Mouse (Mus musculus): ENCODE results near the gene Zfp319. TPM values are rescaled to one million over a fixed set of nuclear protein-coding genes. Genes with fewer than 3 reads are reported as not detected.

The Zfp319 gene
- polyA plus RNA-seq, 1 experiment from 2014 or later = 12.8 TPM

DNA sequence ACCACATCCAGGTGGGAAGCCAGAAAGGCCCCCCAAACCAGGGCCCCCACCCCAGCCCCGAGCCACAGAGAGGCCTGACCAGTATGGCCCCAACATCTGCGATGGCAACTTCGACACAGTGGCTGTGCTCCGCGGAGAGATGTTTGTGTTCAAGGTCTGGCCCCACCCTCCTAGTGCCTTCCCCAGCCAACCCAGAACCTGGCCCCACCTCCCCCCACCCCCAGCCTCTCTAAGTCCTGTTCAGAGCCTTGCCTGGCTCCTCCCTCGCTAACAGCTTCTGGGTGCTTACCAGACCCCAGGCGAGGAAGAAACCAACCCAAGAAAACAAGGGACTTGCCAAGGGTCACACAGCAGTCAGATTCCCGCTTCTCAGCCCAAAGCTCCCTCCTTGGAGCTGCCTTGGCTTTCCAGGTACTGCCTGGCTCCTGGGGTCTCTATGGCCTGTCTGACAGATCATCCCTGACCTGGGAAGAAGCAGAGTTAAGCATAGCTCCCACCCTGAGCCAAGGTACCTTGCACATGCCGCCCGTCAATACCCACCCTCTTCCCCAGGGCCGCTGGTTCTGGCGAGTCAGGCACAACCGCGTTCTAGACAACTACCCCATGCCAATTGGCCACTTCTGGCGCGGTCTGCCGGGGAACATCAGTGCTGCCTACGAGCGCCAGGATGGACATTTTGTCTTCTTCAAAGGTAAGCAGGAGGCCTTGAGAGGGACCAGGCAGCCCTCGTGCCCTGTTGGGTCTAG lies 38.0 kb upstream of the Zfp319 start:
- WGBS = 60% methylated on average over 20 of the region's 20 CpGs
- ATAC-seq (ENCODE audit: low read depth) = no peak
- no peak overlapping the region for H3K9ac ChIP-seq (replicated peaks; ENCODE audit: low read depth, low read length)

DNA sequence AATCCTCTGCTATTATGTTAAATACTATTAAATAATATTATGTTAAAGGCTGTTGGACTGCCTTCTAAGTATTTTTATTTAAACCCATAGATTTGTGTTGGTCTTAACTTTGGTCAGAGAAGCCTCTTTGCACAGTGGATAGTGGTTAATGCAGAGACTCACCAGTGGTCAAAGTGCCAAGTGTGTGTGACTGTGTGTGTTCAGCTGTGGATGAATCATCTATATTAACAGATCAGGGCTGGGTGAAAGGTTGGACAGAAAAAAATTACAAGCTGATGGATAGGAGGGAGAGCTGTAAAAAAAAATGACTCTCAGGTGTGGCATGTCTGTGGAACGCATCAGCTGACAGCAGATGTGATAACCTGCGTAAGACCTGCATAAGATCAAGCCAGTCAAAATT lies 32.1 kb upstream of the Zfp319 start:
- Histone ChIP-seq H3K9me3 (ENCODE audit: control insufficient read depth, low read length) (no peaks in the 10 kb centered on the region), H3K4me1 (ENCODE audit: control insufficient read depth, insufficient read depth, low read length) (peaks cover 13% of the 10 kb centered on the region), H3K27ac (ENCODE audit: low read depth, low read length) (no peak overlapping the region), H3K36me3 (ENCODE audit: control insufficient read depth, insufficient read depth, low read length) (no peaks in the 10 kb centered on the region; the same call in 1 of the 2 replicates), H3K4me3 (ENCODE audit: low read depth, low read length) (no peak overlapping the region), H3K27me3 (ENCODE audit: control insufficient read depth, insufficient read depth, low read length) (no peaks in the 10 kb centered on the region), H3K9ac (replicated peaks; ENCODE audit: low read depth, low read length) (no peak overlapping the region), H3K4me2 (ENCODE audit: low read depth, low read length) (no peak overlapping the region)
- ATAC-seq (ENCODE audit: low read depth) = no peak
- 97% methylated on average over 2 of the region's 2 CpGs for WGBS

More for the DNA sequence above, 38.0 kb upstream of the Zfp319 start:
- Histone ChIP-seq H3K4me1 (ENCODE audit: control insufficient read depth, insufficient read depth, low read length) (no peaks in the 10 kb centered on the region), H3K4me2 (ENCODE audit: low read depth, low read length) (no peak overlapping the region), H3K36me3 (ENCODE audit: control insufficient read depth, insufficient read depth, low read length) (peaks cover 15% of the 10 kb centered on the region), H3K4me3 (ENCODE audit: low read depth, low read length) (no peak overlapping the region), H3K9me3 (ENCODE audit: control insufficient read depth, low read length) (no peaks in the 10 kb centered on the region), H3K27ac (ENCODE audit: low read depth, low read length) (no peak overlapping the region), H3K27me3 (ENCODE audit: control insufficient read depth, insufficient read depth, low read length) (no peaks in the 10 kb centered on the region)

DNA sequence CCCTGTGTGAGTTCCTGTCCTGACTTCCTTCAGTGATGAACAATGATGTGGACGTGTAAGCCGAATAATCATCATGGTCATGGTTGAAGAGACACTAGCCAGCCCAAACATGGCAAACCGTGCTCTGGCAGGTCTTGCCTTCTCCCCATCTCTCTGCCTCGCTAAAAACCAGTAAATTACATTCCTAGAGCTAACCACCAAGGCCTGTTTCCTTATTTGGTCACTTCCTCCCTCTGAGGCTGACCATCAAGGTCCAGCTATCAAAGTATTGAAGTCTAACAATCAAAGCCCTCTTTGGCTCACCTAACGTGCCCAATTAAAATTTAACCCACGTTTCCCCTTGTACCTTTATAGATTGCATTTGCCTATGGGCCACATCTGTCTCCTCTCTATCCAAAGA lies 30.5 kb upstream of the Zfp319 start:
- WGBS = 77% methylated on average over 6 of the region's 6 CpGs
- Histone ChIP-seq H3K36me3 (ENCODE audit: control insufficient read depth, insufficient read depth, low read length) (no peaks in the 10 kb centered on the region; the same call in 1 of the 2 replicates), H3K9me3 (ENCODE audit: control insufficient read depth, low read length) (no peaks in the 10 kb centered on the region), H3K4me3 (ENCODE audit: low read depth, low read length) (no peak overlapping the region), H3K27me3 (ENCODE audit: control insufficient read depth, insufficient read depth, low read length) (no peaks in the 10 kb centered on the region), H3K4me1 (ENCODE audit: control insufficient read depth, insufficient read depth, low read length) (peaks cover 16% of the 10 kb centered on the region), H3K4me2 (ENCODE audit: low read depth, low read length) (no peak overlapping the region), H3K27ac (ENCODE audit: low read depth, low read length) (no peak overlapping the region), H3K9ac (replicated peaks; ENCODE audit: low read depth, low read length) (no peak overlapping the region)
- no peak for ATAC-seq (ENCODE audit: low read depth)

DNA sequence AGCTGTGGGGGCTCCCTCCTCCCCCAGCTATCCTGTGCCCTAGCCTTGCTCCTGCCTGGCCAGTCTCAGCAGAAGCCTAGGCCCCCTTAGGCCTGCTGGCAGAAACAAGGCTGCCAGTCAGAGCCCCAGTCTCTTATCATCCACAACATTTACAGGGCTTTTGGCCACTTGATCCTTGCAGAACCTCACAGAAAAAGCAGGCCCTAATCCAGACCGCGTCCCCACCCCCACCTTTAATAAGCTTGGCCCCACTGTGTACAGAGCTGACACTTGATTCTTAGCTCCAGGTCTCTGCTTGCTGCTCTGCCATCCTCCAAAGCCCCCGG lies 29.2 kb upstream of the Zfp319 start:
- Histone ChIP-seq H3K36me3 (ENCODE audit: control insufficient read depth, insufficient read depth, low read length) (no peaks in the 10 kb centered on the region), H3K27me3 (ENCODE audit: control insufficient read depth, insufficient read depth, low read length) (no peaks in the 10 kb centered on the region), H3K4me1 (ENCODE audit: control insufficient read depth, insufficient read depth, low read length) (peaks cover 21% of the 10 kb centered on the region), H3K4me2 (ENCODE audit: low read depth, low read length) (no peak overlapping the region), H3K9ac (replicated peaks; ENCODE audit: low read depth, low read length) (no peak overlapping the region), H3K9me3 (ENCODE audit: control insufficient read depth, low read length) (no peaks in the 10 kb centered on the region), H3K27ac (ENCODE audit: low read depth, low read length) (no peak overlapping the region), H3K4me3 (ENCODE audit: low read depth, low read length) (no peak overlapping the region)
- 87% methylated on average over 3 of the region's 3 CpGs for WGBS
- ATAC-seq (ENCODE audit: low read depth) = no peak

DNA sequence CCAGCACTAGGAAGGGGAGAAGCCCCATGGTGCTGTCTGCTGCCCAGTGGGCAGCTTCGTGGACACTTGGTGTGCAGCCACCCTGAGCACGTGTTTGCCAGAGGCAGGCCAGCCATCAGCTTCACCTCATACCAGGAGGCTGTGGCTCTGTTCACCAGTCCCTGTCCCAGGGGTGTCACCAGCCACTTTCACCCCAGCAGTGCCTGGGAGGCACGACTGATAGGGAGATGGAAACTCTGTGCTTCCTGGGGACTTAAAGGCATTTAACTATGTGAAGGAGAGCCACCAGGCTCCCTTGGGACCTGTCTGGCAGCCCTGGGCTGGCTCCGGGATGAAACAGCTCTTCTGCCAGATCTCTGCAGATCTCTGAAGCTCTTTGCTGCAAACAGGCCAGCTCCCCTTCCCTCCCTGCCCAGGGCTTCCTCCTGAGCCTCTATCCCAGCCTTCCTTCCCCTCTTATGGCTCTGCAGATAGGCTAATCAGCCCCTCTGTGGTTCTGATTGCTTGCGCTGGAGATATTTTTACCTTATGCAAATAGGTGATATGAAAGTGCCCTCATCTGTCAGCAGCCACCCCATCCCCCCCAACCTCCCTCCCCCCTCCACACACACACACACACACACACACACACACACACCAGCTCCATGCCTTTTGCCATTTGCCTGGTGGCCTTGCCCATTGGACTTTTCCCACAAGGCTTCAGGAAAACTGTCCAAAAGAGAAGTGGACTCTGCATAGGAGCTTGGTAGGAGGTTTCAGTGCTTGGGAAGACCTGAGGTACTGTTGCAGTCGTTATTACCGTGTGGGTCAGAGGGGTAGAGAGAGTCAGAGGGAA lies 28.6 kb upstream of the Zfp319 start:
- H3K9me3 ChIP-seq (ENCODE audit: control insufficient read depth, low read length) = no peaks in the 10 kb centered on the region
- H3K4me2 ChIP-seq (ENCODE audit: low read depth, low read length) = no peak overlapping the region
- H3K4me3 ChIP-seq (ENCODE audit: low read depth, low read length) = no peak overlapping the region
- H3K36me3 ChIP-seq (ENCODE audit: control insufficient read depth, insufficient read depth, low read length) = no peaks in the 10 kb centered on the region
- WGBS = 52% methylated on average over 7 of the region's 7 CpGs
- no peak overlapping the region for H3K9ac ChIP-seq (replicated peaks; ENCODE audit: low read depth, low read length)
- ATAC-seq (ENCODE audit: low read depth) = no peak
- no peak overlapping the region; the same call in 1 of the 2 replicates for H3K27ac ChIP-seq (ENCODE audit: low read depth, low read length)
- peaks cover 24% of the 10 kb centered on the region for H3K4me1 ChIP-seq (ENCODE audit: control insufficient read depth, insufficient read depth, low read length)
- H3K27me3 ChIP-seq (ENCODE audit: control insufficient read depth, insufficient read depth, low read length) = no peaks in the 10 kb centered on the region

DNA sequence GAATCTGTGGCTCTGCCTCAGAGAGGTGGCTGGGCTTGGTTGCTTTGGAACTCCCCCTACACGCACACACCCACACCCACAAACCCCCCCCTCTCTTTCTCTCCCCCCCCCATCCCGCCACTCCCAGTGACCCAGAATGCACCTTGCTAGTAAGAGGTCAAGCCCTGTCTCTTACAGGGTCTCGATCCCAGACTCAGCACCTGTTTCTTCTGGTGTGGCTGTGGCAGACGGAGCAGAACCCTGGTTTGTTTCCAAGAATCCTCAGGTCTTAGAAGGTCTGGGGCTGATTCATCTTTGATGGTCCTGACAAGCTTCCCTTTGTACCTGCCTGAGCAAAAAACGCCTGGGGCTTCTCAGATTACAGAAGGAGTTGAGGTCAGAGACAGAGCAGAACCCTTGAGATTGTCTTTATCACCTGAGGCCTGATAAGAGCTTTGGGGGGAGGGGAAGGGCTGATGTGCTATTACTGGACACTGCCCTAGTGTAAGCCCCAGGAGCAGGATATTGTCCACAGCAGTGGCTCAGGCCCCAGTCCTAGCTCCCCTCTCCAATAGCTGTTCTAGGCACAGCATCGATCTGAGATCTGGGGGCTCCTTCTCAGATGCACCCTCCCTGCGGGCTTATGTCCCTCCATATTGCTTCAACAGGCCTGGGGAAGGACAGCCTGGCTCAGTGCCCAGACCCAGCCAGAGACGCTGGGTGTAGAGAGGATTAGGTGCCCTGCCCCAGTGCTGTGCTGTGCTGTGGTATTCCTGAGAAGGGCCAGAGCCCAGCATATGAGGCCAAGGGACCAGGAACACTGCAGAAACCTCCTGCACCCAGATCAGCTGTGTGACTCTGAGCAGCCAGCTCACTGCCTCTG lies 27.0 kb upstream of the Zfp319 start:
- Histone ChIP-seq H3K36me3 (ENCODE audit: control insufficient read depth, insufficient read depth, low read length) (no peaks in the 10 kb centered on the region), H3K4me2 (ENCODE audit: low read depth, low read length) (no peak overlapping the region), H3K27ac (ENCODE audit: low read depth, low read length) (no peak overlapping the region), H3K4me3 (ENCODE audit: low read depth, low read length) (no peak overlapping the region), H3K9me3 (ENCODE audit: control insufficient read depth, low read length) (no peaks in the 10 kb centered on the region), H3K9ac (replicated peaks; ENCODE audit: low read depth, low read length) (no peak overlapping the region), H3K27me3 (ENCODE audit: control insufficient read depth, insufficient read depth, low read length) (no peaks in the 10 kb centered on the region), H3K4me1 (ENCODE audit: control insufficient read depth, insufficient read depth, low read length) (peaks cover 34% of the 10 kb centered on the region)
- ATAC-seq (ENCODE audit: low read depth) = no peak
- 62% methylated on average over 8 of the region's 8 CpGs for WGBS

DNA sequence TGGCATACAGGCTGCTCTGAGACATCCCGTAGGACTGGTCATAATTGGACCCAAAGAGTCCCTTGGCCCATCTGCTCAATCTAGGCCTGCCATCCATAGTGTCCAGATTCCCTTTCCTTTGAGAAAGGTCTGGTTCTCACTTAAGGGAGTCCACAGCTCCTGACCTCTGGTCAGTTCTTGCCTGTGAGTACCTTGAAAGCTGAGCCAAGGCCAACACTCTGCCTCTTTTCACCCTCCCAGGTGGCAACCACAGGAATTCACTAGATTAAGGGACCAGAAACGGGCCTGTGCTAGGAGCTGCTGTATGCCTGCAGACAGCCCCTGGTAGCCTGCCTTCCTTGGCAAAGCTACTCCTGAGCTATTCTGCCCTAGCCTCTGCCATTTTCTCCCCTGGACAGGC lies 22.9 kb upstream of the Zfp319 start:
- peaks cover 33% of the 10 kb centered on the region for H3K4me1 ChIP-seq (ENCODE audit: control insufficient read depth, insufficient read depth, low read length)
- ATAC-seq (ENCODE audit: low read depth) = no peak
- no peaks in the 10 kb centered on the region for H3K9me3 ChIP-seq (ENCODE audit: control insufficient read depth, low read length)
- H3K4me2 ChIP-seq (ENCODE audit: low read depth, low read length) = peak overlapping the region; percentile 89; the same call in 1 of the 2 replicates
- 89% methylated on average over 2 of the region's 2 CpGs for WGBS
- H3K27me3 ChIP-seq (ENCODE audit: control insufficient read depth, insufficient read depth, low read length) = no peaks in the 10 kb centered on the region
- no peak overlapping the region for H3K4me3 ChIP-seq (ENCODE audit: low read depth, low read length)
- H3K36me3 ChIP-seq (ENCODE audit: control insufficient read depth, insufficient read depth, low read length) = no peaks in the 10 kb centered on the region
- no peak overlapping the region for H3K9ac ChIP-seq (replicated peaks; ENCODE audit: low read depth, low read length)
- no peak overlapping the region for H3K27ac ChIP-seq (ENCODE audit: low read depth, low read length)

DNA sequence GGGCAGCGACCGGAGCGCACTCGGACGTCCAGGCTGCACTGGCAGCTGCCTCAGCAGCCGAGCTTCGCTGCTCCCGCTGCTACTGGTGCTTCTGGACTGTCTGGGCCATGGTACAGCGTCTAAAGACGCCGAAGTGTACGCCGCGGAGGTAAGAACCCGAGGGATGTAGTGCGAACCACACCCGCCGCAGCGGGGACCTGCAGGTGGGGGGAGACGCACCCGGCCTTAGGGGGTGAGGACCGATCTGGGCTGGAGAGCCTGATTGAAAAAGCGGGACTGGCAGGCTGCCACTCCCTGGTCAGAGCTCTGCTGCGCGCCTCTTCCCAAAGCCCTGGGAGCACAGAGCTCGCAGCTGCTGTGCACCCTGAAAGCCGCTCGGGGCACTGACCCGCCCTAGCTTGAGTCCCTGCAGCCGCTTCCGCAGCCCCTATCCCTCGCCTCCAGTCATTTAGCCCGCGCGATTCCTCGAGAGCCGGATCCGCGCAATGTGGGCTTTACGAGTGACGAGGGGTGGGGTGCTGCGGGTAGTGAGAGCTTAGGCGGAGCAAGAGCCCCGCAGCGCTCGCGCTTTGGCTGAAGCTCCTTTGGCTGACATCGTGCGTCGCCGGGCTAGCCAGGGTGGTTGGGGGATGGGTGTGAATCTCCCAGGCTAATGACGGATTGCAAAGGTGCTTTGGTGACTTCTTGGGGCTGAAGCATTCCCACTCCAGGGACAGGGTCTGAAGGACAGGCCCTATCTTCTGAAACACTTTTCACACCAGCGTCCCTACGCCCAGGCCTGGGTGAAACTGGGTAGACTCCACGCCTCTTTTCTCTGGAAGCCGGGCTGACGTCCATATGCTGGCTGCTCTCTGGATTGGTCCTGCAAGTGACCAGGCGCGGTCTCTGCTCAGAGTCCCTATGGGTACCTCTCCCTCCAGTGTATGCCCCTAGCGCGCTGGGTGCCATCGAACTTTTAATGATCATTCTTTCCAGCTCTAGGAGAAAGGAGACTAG lies 21.4 kb upstream of the Zfp319 start:
- WGBS = 2% methylated on average over 62 of the region's 62 CpGs
- Histone ChIP-seq H3K36me3 (ENCODE audit: control insufficient read depth, insufficient read depth, low read length) (no peaks in the 10 kb centered on the region), H3K4me1 (ENCODE audit: control insufficient read depth, insufficient read depth, low read length) (peaks cover 40% of the 10 kb centered on the region), H3K27me3 (ENCODE audit: control insufficient read depth, insufficient read depth, low read length) (no peaks in the 10 kb centered on the region), H3K27ac (ENCODE audit: low read depth, low read length) (peak overlapping the region; percentile 87), H3K9ac (replicated peaks; ENCODE audit: low read depth, low read length) (peak overlapping the region; percentile 91), H3K4me3 (ENCODE audit: low read depth, low read length) (peak overlapping the region; percentile 93), H3K9me3 (ENCODE audit: control insufficient read depth, low read length) (no peaks in the 10 kb centered on the region), H3K4me2 (ENCODE audit: low read depth, low read length) (peak overlapping the region; percentile 89)
- peak; percentile 45 for ATAC-seq (ENCODE audit: low read depth)
